Mouse (Mus musculus) limb, embryonic 12.5 days (tissue): Measurements from ENCODE around the gene Trak2. TPM values are rescaled to one million over a fixed set of nuclear protein-coding genes. Genes with fewer than 3 reads are reported as not detected.

Source experiments
- ATAC-seq: fragments of 200-750 bp; cut with Nextera tagmentation; 2 replicates; pipeline ENCODE4 v1.8.0; 2017; ENCODE audit warnings: low read depth, moderate TSS enrichment; ENCODE audit not compliant: insufficient number of reproducible peaks, insufficient read depth, low FRiP score, low TSS enrichment
- H3K27ac ChIP-seq: fragments of 300-500 bp; sonication (generic); 2 replicates; pipeline ENCODE4 v1.5.1; 2016; ENCODE audit warnings: mild to moderate bottlenecking, moderate library complexity
- H3K27me3 ChIP-seq: fragments of 300-500 bp; sonication (generic); 2 replicates; pipeline ENCODE4 v1.6.1; 2016; ENCODE audit warnings: mild to moderate bottlenecking, moderate library complexity
- H3K36me3 ChIP-seq: fragments of 300-500 bp; sonication (generic); 2 replicates; pipeline ENCODE4 v1.6.1; 2016; ENCODE audit warnings: mild to moderate bottlenecking, moderate library complexity
- H3K4me1 ChIP-seq: fragments of 300-500 bp; sonication (generic); replicated peaks from 2 replicates; pipeline ENCODE4 v1.6.1; 2016
- H3K4me2 ChIP-seq: fragments of 300-500 bp; sonication (generic); 2 replicates; pipeline ENCODE4 v1.6.1; 2016; ENCODE audit warnings: mild to moderate bottlenecking, moderate library complexity
- H3K4me3 ChIP-seq: fragments of 300-500 bp; sonication (generic); replicated peaks from 2 replicates; pipeline ENCODE4 v1.5.1; 2016; ENCODE audit warnings: mild to moderate bottlenecking
- H3K9ac ChIP-seq: fragments of 300-500 bp; sonication (generic); replicated peaks from 2 replicates; pipeline ENCODE4 v1.6.1; 2016; ENCODE audit warnings: mild to moderate bottlenecking, moderate library complexity
- H3K9me3 ChIP-seq: fragments of 300-500 bp; sonication (generic); 2 replicates; pipeline ENCODE4 v1.6.1; 2016; ENCODE audit warnings: mild to moderate bottlenecking, moderate library complexity
- WGBS: fragments of 180-500 bp; shearing (Covaris S2); methylation state at CpG from one replicate; pipeline ENCODE4 v1.1.7; 2016; 5-methylcytosine and 5-hydroxymethylcytosine counted together
- polyA plus RNA-seq: library from polyadenylated mRNA; unstranded; fragments of >200 nt; fragmentation: Nextera tagmentation; extraction: Ambion mirVana; gene quantifications from 2 replicates; pipeline ENCODE4 v1.2.1, GENCODE M21; 2016

Trak2 gene
- polyA plus RNA-seq, 1 experiment from 2014 or later, result 12.1 TPM

- no peak overlapping the region for H3K4me2 ChIP-seq
- no peak overlapping the region for H3K9ac ChIP-seq
- H3K27me3 ChIP-seq, result no peaks in the 10 kb centered on the region
- no peaks in the 10 kb centered on the region for H3K36me3 ChIP-seq
- H3K4me3 ChIP-seq, result no peak overlapping the region
- H3K9me3 ChIP-seq, result no peaks in the 10 kb centered on the region
- H3K4me1 ChIP-seq, result peaks cover 31% of the 10 kb centered on the region
- no peak overlapping the region for H3K27ac ChIP-seq
- no peak for ATAC-seq
- WGBS, result 89% methylated on average over 9 of the region's 9 CpGs
These were observed 19.4 kb downstream of the Trak2 start for GRCm38 (mm10) chr1:58953686-58954434.

- ATAC-seq, result no peak
- Histone ChIP-seq H3K4me3 (no peak overlapping the region), H3K27me3 (no peaks in the 10 kb centered on the region), H3K4me1 (peaks cover 31% of the 10 kb centered on the region), H3K27ac (no peak overlapping the region), H3K36me3 (no peaks in the 10 kb centered on the region), H3K4me2 (no peak overlapping the region), H3K9me3 (no peaks in the 10 kb centered on the region), H3K9ac (no peak overlapping the region)
- 37% methylated on average over 4 of the region's 4 CpGs for WGBS
These were observed 20.2 kb downstream of the Trak2 start for GRCm38 (mm10) chr1:58952997-58953396.

GRCm38 (mm10) chr1:58952526-58952925 lies 20.7 kb downstream of the Trak2 start:
- no peak overlapping the region for H3K27ac ChIP-seq
- peaks cover 31% of the 10 kb centered on the region for H3K4me1 ChIP-seq
- H3K27me3 ChIP-seq, result no peaks in the 10 kb centered on the region
- no peak overlapping the region for H3K4me2 ChIP-seq
- no peaks in the 10 kb centered on the region for H3K36me3 ChIP-seq
- 0 out of 2 replicates have a peak, but pooled peaks have one; percentile 23 for ATAC-seq
- WGBS, result 78% methylated on average over 5 of the region's 5 CpGs
- no peak overlapping the region for H3K4me3 ChIP-seq
- H3K9ac ChIP-seq, result no peak overlapping the region
- H3K9me3 ChIP-seq, result no peaks in the 10 kb centered on the region

- ATAC-seq, result no peak
- H3K27me3 ChIP-seq, result no peaks in the 10 kb centered on the region
- no peak overlapping the region for H3K4me2 ChIP-seq
- no peaks in the 10 kb centered on the region for H3K36me3 ChIP-seq
- H3K27ac ChIP-seq, result peak overlapping the region; percentile 5; the same call in 1 of the 2 replicates
- H3K4me1 ChIP-seq, result peaks cover 26% of the 10 kb centered on the region
- no peaks in the 10 kb centered on the region for H3K9me3 ChIP-seq
- H3K9ac ChIP-seq, result no peak overlapping the region
- WGBS, result 56% methylated on average over 4 of the region's 4 CpGs
- no peak overlapping the region for H3K4me3 ChIP-seq
These were observed 21.4 kb downstream of the Trak2 start for GRCm38 (mm10) chr1:58951841-58952240.

GRCm38 (mm10) chr1:58950899-58951648 lies 22.2 kb downstream of the Trak2 start:
- Histone ChIP-seq H3K27me3 (no peaks in the 10 kb centered on the region), H3K4me2 (no peak overlapping the region), H3K4me3 (no peak overlapping the region), H3K27ac (peak overlapping the region; percentile 50), H3K9me3 (no peaks in the 10 kb centered on the region), H3K4me1 (peaks cover 26% of the 10 kb centered on the region), H3K9ac (no peak overlapping the region), H3K36me3 (peaks cover 4% of the 10 kb centered on the region)
- ATAC-seq, result peak; percentile 49; the same call in 1 of the 2 replicates
- WGBS, result 20% methylated on average over 8 of the region's 8 CpGs

- H3K9me3 ChIP-seq, result no peaks in the 10 kb centered on the region
- no peak for ATAC-seq
These were observed 23.6 kb downstream of the Trak2 start for GRCm38 (mm10) chr1:58949561-58950106.

GRCm38 (mm10) chr1:58946718-58947117 lies 26.5 kb downstream of the Trak2 start:
- Histone ChIP-seq H3K36me3 (peaks cover 20% of the 10 kb centered on the region), H3K4me2 (no peak overlapping the region), H3K9me3 (no peaks in the 10 kb centered on the region), H3K27ac (no peak overlapping the region), H3K27me3 (no peaks in the 10 kb centered on the region), H3K4me1 (peaks cover 11% of the 10 kb centered on the region), H3K9ac (no peak overlapping the region), H3K4me3 (no peak overlapping the region)
- ATAC-seq, result no peak
- 93% methylated on average over 9 of the region's 9 CpGs for WGBS

More at GRCm38 (mm10) chr1:58949561-58950106, 23.6 kb downstream of the Trak2 start:
- Histone ChIP-seq H3K4me3 (no peak overlapping the region), H3K27me3 (no peaks in the 10 kb centered on the region), H3K4me1 (peaks cover 26% of the 10 kb centered on the region), H3K36me3 (peaks cover 18% of the 10 kb centered on the region), H3K9ac (no peak overlapping the region), H3K4me2 (no peak overlapping the region), H3K27ac (no peak overlapping the region)
- WGBS, result 85% methylated on average over 6 of the region's 6 CpGs

GRCm38 (mm10) chr1:58945960-58946670 lies 27.1 kb downstream of the Trak2 start:
- peaks cover 5% of the 10 kb centered on the region for H3K4me1 ChIP-seq
- no peaks in the 10 kb centered on the region for H3K27me3 ChIP-seq
- 93% methylated on average over 7 of the region's 7 CpGs for WGBS
- no peaks in the 10 kb centered on the region for H3K9me3 ChIP-seq
- H3K36me3 ChIP-seq, result peaks cover 20% of the 10 kb centered on the region
- H3K9ac ChIP-seq, result no peak overlapping the region
- H3K4me2 ChIP-seq, result no peak overlapping the region
- H3K27ac ChIP-seq, result no peak overlapping the region
- no peak overlapping the region for H3K4me3 ChIP-seq
- no peak for ATAC-seq

- ATAC-seq, result no peak
- Histone ChIP-seq H3K9me3 (no peaks in the 10 kb centered on the region), H3K27ac (no peak overlapping the region), H3K4me2 (no peak overlapping the region), H3K9ac (no peak overlapping the region), H3K4me3 (no peak overlapping the region), H3K27me3 (no peaks in the 10 kb centered on the region), H3K36me3 (peaks cover 20% of the 10 kb centered on the region), H3K4me1 (peaks cover under 1% of the 10 kb centered on the region; the same call in 1 of the 2 replicates)
- WGBS, result 96% methylated on average over 2 of the region's 2 CpGs
These were observed 27.7 kb downstream of the Trak2 start for GRCm38 (mm10) chr1:58945523-58945922.

GRCm38 (mm10) chr1:58937606-58938099 lies 35.6 kb downstream of the Trak2 start:
- Histone ChIP-seq H3K4me3 (no peak overlapping the region), H3K4me1 (no peaks in the 10 kb centered on the region), H3K27me3 (no peaks in the 10 kb centered on the region), H3K27ac (no peak overlapping the region), H3K4me2 (no peak overlapping the region), H3K9me3 (peaks cover 7% of the 10 kb centered on the region; the same call in 1 of the 2 replicates), H3K9ac (no peak overlapping the region), H3K36me3 (peaks cover 9% of the 10 kb centered on the region)
- ATAC-seq, result no peak
- WGBS, result 94% methylated on average over 9 of the region's 9 CpGs
